ENCODE assay signal across 8 mouse cellular contexts in genomic region chr9:121392427-121392826, GRCm38 (mm10).
DNase-seq lines count a peak whose midpoint lies in the region; ATAC-seq and TF ChIP-seq lines count a peak whose summit lies in the region.

No protein-coding gene starts in this region.

- H3K9ac ChIP-seq in heart, embryonic 11.5 days (ENCODE audit: low read depth, low read length), result no peak overlapping the region
- no peak overlapping the region for H3K9ac ChIP-seq in ES-Bruce4 (ENCODE audit: low read depth, poor library complexity, severe bottlenecking)
- no peak overlapping the region for H3K9ac ChIP-seq in forebrain, embryonic 14.5 days (ENCODE audit: low read length)
- no peak overlapping the region for H3K9ac ChIP-seq in liver, embryonic 14.5 days (replicated peaks)

- TF ChIP-seq POLR2A in ES-Bruce4 (IDR thresholded peaks at IDR 0.05; ENCODE audit: insufficient read depth, low read length), result no peak

- TF ChIP-seq CTCF in ES-Bruce4 (IDR thresholded peaks at IDR 0.05; ENCODE audit: low read depth, low read length), result peak; percentile 80
- peak; percentile 92 for TF ChIP-seq CTCF in liver, embryonic 14.5 days (IDR thresholded peaks at IDR 0.05; ENCODE audit: low read depth)

- peaks cover 8% of the 10 kb centered on the region for H3K4me1 ChIP-seq in heart, embryonic 11.5 days (ENCODE audit: control insufficient read depth, insufficient read depth, low read length)
- H3K4me1 ChIP-seq in ES-Bruce4 (ENCODE audit: control insufficient read depth, insufficient read depth, low read length), result no peaks in the 10 kb centered on the region
- peaks cover 9% of the 10 kb centered on the region for H3K4me1 ChIP-seq in forebrain, embryonic 14.5 days (ENCODE audit: control insufficient read depth, insufficient read depth, low read length)
- H3K4me1 ChIP-seq in liver, embryonic 14.5 days (replicated peaks; ENCODE audit: control insufficient read depth in 2 of 2, insufficient read depth in 2 of 2, low read length in 1 of 2), result no peaks in the 10 kb centered on the region

- TF ChIP-seq EP300 in ES-Bruce4 (IDR thresholded peaks at IDR 0.05; ENCODE audit: insufficient read depth, low read depth, low read length), result no peak
- no peak for TF ChIP-seq EP300 in liver, embryonic 14.5 days (IDR thresholded peaks at IDR 0.05; ENCODE audit: low read depth)

- no peak overlapping the region for H3K4me3 ChIP-seq in heart, embryonic 11.5 days (ENCODE audit: low read depth, low read length)
- no peak overlapping the region for H3K4me3 ChIP-seq in ES-Bruce4 (ENCODE audit: low read depth, low read length)
- no peak overlapping the region for H3K4me3 ChIP-seq in forebrain, embryonic 14.5 days (ENCODE audit: low read depth, low read length)
- no peak overlapping the region for H3K4me3 ChIP-seq in liver, embryonic 14.5 days (ENCODE audit: insufficient read depth in 1 of 2, low read depth in 2 of 2, low read length in 2 of 2)

- H3K4me2 ChIP-seq in heart, embryonic 11.5 days, result no peak overlapping the region
- H3K4me2 ChIP-seq in forebrain, embryonic 14.5 days (ENCODE audit: low read length), result no peak overlapping the region
- H3K4me2 ChIP-seq in liver, embryonic 14.5 days (ENCODE audit: low read depth), result no peak overlapping the region

- H3K27ac ChIP-seq in heart, embryonic 11.5 days (ENCODE audit: low read depth, low read length), result no peak overlapping the region
- no peak overlapping the region for H3K27ac ChIP-seq in ES-Bruce4 (ENCODE audit: insufficient read depth, low read length)
- no peak overlapping the region for H3K27ac ChIP-seq in forebrain, embryonic 14.5 days (ENCODE audit: low read depth, low read length)
- H3K27ac ChIP-seq in liver, embryonic 14.5 days, result no peak overlapping the region

- 44% methylated on average over 5 of the region's 5 CpGs for WGBS in heart, embryonic 11.5 days (ENCODE audit: insufficient replicate concordance)
- 40% methylated on average over 5 of the region's 5 CpGs for WGBS in forebrain, embryonic 14.5 days
- WGBS in liver, embryonic 14.5 days (ENCODE audit: insufficient replicate concordance), result 31% methylated on average over 5 of the region's 5 CpGs

- no peak for ATAC-seq in heart, embryonic 11.5 days (replicated peaks; ENCODE audit: insufficient number of reproducible peaks, low FRiP score, low TSS enrichment)
- peak; percentile 51; the same call in 1 of the 2 replicates for ATAC-seq in cerebellum, adult (ENCODE audit: insufficient number of reproducible peaks, low FRiP score, low TSS enrichment)
- peak; percentile 51; the same call in 1 of the 2 replicates for ATAC-seq in forebrain, embryonic 14.5 days
- ATAC-seq in liver, embryonic 14.5 days (ENCODE audit: insufficient read depth), result no peak

- peak; percentile 79 for DNase-seq in heart, adult 8-10 months (ENCODE audit: low spot score)
- DNase-seq in forebrain, embryonic 14.5 days (ENCODE audit: low spot score), result peak; percentile 84
- peak; percentile 86 for DNase-seq in kidney, adult 9 months
- peak; percentile 26 to 44 (median 42) for DNase-seq in liver, embryonic 14.5 days (ENCODE audit: low read depth in 3 of 3, low spot score in 3 of 3)
- peak; percentile 75 for DNase-seq in right cerebral cortex, postnatal 14 days

- H3K9me3 ChIP-seq in heart, embryonic 11.5 days (replicated peaks; ENCODE audit: control insufficient read depth, low read length), result no peaks in the 10 kb centered on the region
- H3K9me3 ChIP-seq in ES-Bruce4 (replicated peaks; ENCODE audit: control insufficient read depth, insufficient read depth, low read length, poor library complexity, severe bottlenecking), result no peaks in the 10 kb centered on the region
- no peaks in the 10 kb centered on the region for H3K9me3 ChIP-seq in forebrain, embryonic 14.5 days (replicated peaks; ENCODE audit: control insufficient read depth, low read length)
- no peaks in the 10 kb centered on the region for H3K9me3 ChIP-seq in liver, embryonic 14.5 days (ENCODE audit: control insufficient read depth, low read length)

- peaks cover 5% of the 10 kb centered on the region for H3K36me3 ChIP-seq in heart, embryonic 11.5 days (ENCODE audit: control insufficient read depth, insufficient read depth, low read length)
- H3K36me3 ChIP-seq in ES-Bruce4 (ENCODE audit: control insufficient read depth, insufficient read depth, low read length, poor library complexity, severe bottlenecking), result no peaks in the 10 kb centered on the region
- H3K36me3 ChIP-seq in forebrain, embryonic 14.5 days (ENCODE audit: control insufficient read depth, insufficient read depth, low read length), result peaks cover 9% of the 10 kb centered on the region; the same call in 1 of the 2 replicates
- H3K36me3 ChIP-seq in liver, embryonic 14.5 days (replicated peaks; ENCODE audit: control insufficient read depth, insufficient read depth, low read depth), result no peaks in the 10 kb centered on the region

- H3K27me3 ChIP-seq in heart, embryonic 11.5 days (ENCODE audit: control insufficient read depth, insufficient read depth, low read length), result no peaks in the 10 kb centered on the region
- no peaks in the 10 kb centered on the region for H3K27me3 ChIP-seq in ES-Bruce4 (ENCODE audit: control insufficient read depth, insufficient read depth, low read length, poor library complexity, severe bottlenecking)
- H3K27me3 ChIP-seq in forebrain, embryonic 14.5 days (replicated peaks; ENCODE audit: control insufficient read depth, insufficient read depth, low read length), result no peaks in the 10 kb centered on the region
- no peaks in the 10 kb centered on the region for H3K27me3 ChIP-seq in liver, embryonic 14.5 days (ENCODE audit: control insufficient read depth, insufficient read depth, low read length)

Comparison
In these comparisons a context has a peak if more than half of its experiments do, and no peak if none do; other contexts are left out.
1. ATAC-seq: peak in cerebellum, adult (single experiment) and forebrain, embryonic 14.5 days (single experiment); none in heart, embryonic 11.5 days (single experiment) and liver, embryonic 14.5 days (single experiment).
2. Peak in every context shown above with its lines, with median percentiles within 50 percentile points of each other: DNase-seq.